Mouse (Mus musculus): ENCODE measurements around the gene Tspan14.

Gene Tspan14

DNA sequence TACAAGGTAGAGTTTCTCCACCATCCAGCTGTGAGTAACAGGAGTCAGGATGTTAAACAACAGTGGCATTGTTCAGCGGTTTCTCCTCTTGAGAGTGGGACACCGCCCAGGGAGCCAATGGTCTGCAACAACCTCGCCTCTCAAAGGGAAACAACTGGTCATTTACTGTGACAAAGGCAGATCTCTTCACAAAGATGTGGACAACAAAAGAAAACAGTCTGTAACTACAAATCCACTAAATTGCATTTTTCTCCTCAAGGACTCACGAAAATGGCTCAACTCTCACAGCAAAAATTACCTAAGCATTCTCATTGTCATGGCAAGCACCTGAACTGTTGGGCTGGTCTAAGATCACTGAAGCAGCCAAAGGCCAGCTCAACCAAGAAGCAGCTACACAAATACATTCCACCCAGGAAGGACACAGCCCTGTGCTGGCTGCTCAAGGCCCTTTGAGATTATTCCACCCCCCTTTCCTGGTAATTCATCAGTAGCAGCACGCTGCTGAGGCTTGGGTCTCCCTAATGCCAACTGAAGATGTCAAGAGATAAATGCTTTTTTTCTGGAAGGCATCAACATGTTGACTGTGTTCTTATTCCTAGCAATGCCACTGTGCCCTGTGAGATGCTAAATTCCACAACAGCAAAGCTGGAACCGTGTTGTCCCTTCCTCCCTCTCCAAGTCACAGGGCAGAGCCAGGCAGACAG lies 101.6 kb downstream of the Tspan14 start:
- no peak for DNase-seq

DNA sequence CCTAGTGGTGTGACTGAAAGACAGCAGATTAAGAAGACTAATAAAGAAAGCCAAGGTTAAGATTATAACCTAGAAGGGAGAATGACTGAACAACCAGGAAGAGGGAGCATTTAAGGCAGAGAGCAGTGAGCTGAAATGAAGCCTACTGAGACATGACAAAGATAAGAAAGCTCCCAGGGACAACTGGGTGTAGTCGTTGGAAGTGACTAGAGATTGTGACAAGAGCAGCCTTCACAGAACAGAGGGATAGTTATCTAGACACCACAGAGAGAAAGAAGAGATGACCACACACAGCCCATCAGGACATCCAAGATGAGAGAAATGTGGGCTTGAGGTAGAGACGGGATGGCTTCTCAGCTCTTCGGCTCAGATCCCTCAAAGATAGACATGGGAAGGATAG lies 102.9 kb downstream of the Tspan14 start:
- no peak for DNase-seq

DNA sequence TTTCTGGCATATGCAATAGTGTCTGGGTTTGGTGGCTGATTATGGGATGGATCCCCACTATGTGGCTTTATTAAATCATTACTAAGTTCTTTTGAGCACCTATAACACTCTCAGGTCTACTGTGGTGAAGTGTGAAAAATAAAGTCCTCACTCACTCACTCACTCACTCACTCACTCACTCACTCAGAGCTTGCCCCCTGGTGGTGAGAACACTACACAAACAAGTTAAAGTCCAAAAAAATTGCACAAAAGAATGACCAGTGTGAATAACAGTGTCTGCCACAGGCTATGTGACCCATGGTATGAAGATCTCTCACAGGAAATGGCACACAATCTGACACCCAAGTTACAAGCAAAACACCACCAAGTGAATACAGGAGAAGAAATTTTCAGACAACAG lies 103.6 kb downstream of the Tspan14 start:
- no peak for DNase-seq
